Mouse (Mus musculus): Measurements from ENCODE around the gene 9230113P08Rik. TPM values are rescaled to one million over a fixed set of nuclear protein-coding genes. Genes with fewer than 3 reads are reported as not detected.
"Not testable (repeated sequence)": the region's sequence is repeated elsewhere in the genome, so short reads cannot be mapped to it uniquely, and the experiment has no call there.

9230113P08Rik gene
- not detected in 2 replicates for polyA plus RNA-seq (2016; fragmentation: Nextera tagmentation; extraction: Ambion mirVana)

DNA sequence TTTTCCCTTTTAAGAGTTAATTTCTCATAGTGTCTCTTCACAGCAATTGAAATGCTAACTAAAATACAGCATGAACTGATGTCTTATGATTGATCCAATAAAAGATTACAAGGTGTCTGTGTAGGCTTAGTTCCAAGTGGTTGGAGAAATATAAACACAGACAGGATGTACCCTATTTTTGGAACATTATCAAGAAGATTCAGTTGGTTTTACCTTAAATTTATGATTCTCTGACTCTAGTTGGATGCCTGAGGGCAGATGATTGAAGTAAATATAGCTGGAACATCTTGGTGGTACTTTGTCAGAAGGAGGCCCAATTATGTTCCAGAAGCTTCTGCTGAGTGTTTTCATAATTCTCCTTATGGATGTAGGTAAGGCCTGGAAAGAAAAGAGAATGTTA, at the start of gene 9230113P08Rik:
Gene 9230113P08Rik (plus strand): TSS at position 301 of the 400 bp plus-strand sequence.
- H3K4me3 ChIP-seq; H3K27me3 ChIP-seq (ENCODE audit: low read depth, poor library complexity, severe bottlenecking); H3K36me3 ChIP-seq; DNase-seq (ENCODE audit: low spot score); H3K27ac ChIP-seq; H3K9me3 ChIP-seq (replicated peaks); H3K4me1 ChIP-seq: not testable (repeated sequence)

DNA sequence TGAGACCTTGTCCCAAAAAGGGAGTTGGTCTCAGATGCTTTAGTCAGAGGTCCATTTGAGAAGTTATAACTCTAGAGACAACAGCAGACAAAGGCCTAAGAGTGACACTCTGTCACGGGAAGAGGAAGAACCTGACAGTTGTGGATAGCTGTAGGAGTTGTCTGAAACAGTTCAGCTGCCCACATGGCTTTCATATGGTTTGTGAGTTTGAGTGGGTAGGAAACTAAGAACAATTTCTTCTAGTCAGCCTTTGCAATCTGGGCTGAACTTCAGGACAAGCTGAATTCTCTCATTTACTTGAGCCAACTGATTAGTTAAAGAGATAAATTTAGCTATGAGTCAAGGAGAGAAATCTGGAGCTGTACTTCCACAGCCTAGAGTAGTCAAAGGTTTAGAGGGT, 15.1 kb upstream of the 9230113P08Rik start:
- not testable (repeated sequence) for H3K4me3 ChIP-seq; H3K36me3 ChIP-seq; DNase-seq (ENCODE audit: low spot score); H3K27ac ChIP-seq; H3K9me3 ChIP-seq (replicated peaks); H3K27me3 ChIP-seq (ENCODE audit: low read depth, poor library complexity, severe bottlenecking); H3K4me1 ChIP-seq
- WGBS: 73% methylated on average over 1 of the region's 1 CpGs

DNA sequence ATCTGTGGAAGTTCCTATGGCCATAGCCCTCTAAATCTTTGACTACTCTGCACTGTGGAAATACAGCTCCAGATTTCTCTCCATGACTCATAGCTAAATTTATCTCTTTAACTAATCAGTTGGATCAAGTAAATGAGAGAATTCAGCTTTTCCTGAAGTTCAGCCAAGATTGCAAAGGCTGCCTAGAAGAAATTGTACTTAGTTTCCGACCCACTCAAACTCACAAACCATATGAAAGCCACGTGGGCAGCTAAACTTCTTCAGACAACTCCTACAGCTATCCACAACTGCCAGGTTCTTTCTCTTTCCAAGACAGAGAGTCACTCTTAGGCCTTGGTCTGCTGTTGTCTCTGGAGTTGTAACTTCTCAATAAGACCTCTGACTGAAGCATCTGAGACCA, 3.7 kb upstream of the 9230113P08Rik start:
- Histone ChIP-seq H3K27ac (no peak overlapping the region), H3K9me3 (replicated peaks) (no peaks in the 10 kb centered on the region), H3K4me3 (no peak overlapping the region), H3K36me3 (no peaks in the 10 kb centered on the region), H3K27me3 (ENCODE audit: low read depth, poor library complexity, severe bottlenecking) (no peaks in the 10 kb centered on the region), H3K4me1 (no peaks in the 10 kb centered on the region)
- no peak for DNase-seq (ENCODE audit: low spot score)
- WGBS: 77% methylated on average over 2 of the region's 2 CpGs

DNA sequence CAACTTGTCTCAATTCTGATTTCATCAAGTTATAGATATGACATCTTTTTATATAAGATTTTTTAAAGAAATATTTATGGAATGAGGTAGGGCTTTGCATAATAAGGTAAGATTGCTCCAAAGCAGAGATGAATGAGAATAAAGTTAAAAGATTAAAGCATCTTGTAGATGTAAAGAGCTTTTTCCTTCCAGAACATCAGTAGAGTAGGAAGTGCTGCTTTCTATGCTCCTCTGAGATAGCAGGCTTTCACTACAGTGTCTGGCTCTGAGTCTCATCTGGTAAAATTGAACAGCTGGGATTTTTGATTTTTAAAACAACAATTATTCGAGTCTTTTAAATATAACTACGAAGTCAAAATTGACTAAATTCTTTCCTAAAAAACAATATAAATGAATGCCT, 22.6 kb downstream of the 9230113P08Rik start:
- Histone ChIP-seq H3K27ac (no peak overlapping the region), H3K4me1 (no peaks in the 10 kb centered on the region), H3K9me3 (replicated peaks) (no peaks in the 10 kb centered on the region; the same call in 1 of the 2 replicates), H3K36me3 (no peaks in the 10 kb centered on the region), H3K27me3 (ENCODE audit: low read depth, poor library complexity, severe bottlenecking) (no peaks in the 10 kb centered on the region), H3K4me3 (no peak overlapping the region)
- 86% methylated on average over 2 of the region's 2 CpGs for WGBS
- no peak for DNase-seq (ENCODE audit: low spot score)

Other genes with a start within 250 kb of the 9230113P08Rik start
- gene Pate1, start 221.0 kb upstream of the 9230113P08Rik start, polyA plus RNA-seq (2016; fragmentation: Nextera tagmentation; extraction: Ambion mirVana): not detected in 2 replicates
- gene Gm17677, start 167.4 kb upstream of the 9230113P08Rik start, polyA plus RNA-seq (2016; fragmentation: Nextera tagmentation; extraction: Ambion mirVana): not detected in 2 replicates
- gene Gm17727, start 130.3 kb upstream of the 9230113P08Rik start, polyA plus RNA-seq (2016; fragmentation: Nextera tagmentation; extraction: Ambion mirVana): not detected in 2 replicates
- gene Gm27235, start 118.3 kb upstream of the 9230113P08Rik start, polyA plus RNA-seq (2016; fragmentation: Nextera tagmentation; extraction: Ambion mirVana): not detected in 2 replicates
- gene D730048I06Rik, start 118.3 kb upstream of the 9230113P08Rik start, polyA plus RNA-seq (2016; fragmentation: Nextera tagmentation; extraction: Ambion mirVana): not detected in 2 replicates
- gene 9230110F15Rik, start 64.3 kb upstream of the 9230113P08Rik start, polyA plus RNA-seq (2016; fragmentation: Nextera tagmentation; extraction: Ambion mirVana): not detected in 2 replicates
- not detected in 2 replicates for gene Gm5916, start 220.4 kb downstream of the 9230113P08Rik start, polyA plus RNA-seq (2016; fragmentation: Nextera tagmentation; extraction: Ambion mirVana)